Mouse (Mus musculus) layer of hippocampus, postnatal 25 days (tissue): Measurements from ENCODE around the gene Ints6l. TPM values are rescaled to one million over a fixed set of nuclear protein-coding genes. Genes with fewer than 3 reads are reported as not detected.
"Not testable (repeated sequence)": the region's sequence is repeated elsewhere in the genome, so short reads cannot be mapped to it uniquely, and the experiment has no call there.

ENCODE experiments used
- DNase-seq, 2 experiments: peaks; one replicate each; pipeline ENCODE4 v3.0.0; 2022; ENCODE audit warnings: mixed read lengths in 2 of 2, low spot score in 1 of 2; ENCODE audit errors: extremely low spot score in 1 of 2
- total RNA-seq, 2 experiments: library from RNA; stranded (reverse); gene quantifications; 2 replicates each; pipeline ENCODE4 v1.2.3; 2021

Gene Ints6l
- total RNA-seq, 2 experiments from 2014 or later: 26.4 to 39.0 TPM

DNA sequence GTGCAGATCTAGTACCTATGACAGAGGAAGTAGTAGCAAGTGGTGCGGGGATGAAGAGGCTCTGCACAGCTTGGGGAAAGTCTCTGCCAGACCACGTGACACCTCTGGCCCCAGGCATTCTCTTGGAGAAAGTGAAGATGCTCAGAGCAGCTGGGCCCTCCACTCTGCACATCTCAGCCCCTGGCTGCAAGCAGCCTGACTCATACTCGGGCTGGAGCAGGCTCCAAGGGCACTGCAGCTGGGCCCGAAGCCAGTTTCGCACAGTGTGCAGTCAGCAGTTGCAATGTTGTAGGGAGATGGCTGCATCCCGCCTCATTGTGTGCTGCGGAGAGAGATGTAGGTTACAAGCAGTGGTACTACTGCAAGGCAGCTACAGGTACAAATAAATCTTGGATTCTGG lies 42.6 kb downstream of the Ints6l start:
- no peak for DNase-seq

DNA sequence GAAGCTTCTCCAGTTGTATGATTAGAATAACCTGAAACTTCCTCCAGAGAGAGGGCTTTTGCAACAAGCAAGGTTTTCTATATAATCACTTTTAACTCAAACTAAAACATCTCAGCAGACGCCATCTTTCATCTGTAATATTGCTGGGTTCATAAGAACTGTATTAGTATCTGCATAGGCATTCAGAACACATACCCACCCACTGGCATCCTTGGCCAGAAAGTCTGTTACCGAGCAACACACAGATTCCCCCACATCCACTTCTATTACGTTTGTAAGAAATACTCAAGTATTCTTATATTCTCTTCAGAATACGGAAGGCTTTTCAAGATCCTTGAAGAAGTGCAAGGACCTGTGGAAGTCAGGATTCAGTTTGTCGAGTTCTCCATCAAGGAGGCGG lies 69.8 kb downstream of the Ints6l start, which contains the start of gene Gm10477:
Gm10477 (plus strand) TSS at position 301 of the 400 bp plus-strand sequence.
- not testable (repeated sequence) for DNase-seq

DNA sequence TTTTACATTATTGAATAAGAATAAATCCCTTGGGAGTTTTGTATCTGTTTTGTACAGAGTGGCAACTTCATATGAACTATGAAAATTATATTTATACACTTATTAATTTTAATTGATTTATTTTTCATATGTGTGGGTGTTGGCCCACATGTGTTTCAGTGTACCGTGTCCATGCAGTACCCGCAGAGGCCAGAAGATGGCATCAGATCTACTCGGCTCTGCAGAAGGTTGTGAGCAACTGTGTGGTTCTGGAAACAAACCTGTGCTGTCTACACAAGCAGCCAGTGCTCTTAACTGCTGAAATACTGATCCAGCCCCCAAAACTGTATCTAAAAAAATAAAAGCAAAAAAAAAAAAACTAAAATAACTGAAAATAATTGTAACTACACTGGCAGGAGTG lies 76.6 kb downstream of the Ints6l start:
- DNase-seq: peak; percentile 37 to 80

DNA sequence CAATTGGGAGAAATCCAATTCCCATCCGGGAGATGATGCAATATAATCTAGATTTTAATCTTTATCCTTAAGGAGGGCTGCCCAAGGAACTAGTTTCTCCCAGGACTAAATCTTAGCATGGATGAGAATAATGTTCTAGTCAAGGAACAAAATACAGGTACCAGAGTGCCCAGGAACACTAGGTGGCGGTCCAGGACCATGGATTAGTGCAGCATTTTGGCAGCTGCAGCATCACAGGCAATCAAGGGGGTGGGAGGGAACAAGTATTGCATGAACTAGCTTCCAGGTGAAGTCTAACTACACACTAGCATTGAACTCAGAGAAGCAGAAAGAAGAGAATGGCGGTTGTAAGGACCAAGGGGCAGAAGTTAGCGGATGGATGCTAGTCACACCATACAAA lies 82.5 kb downstream of the Ints6l start:
- peak; percentile 14 to 48 for DNase-seq

DNA sequence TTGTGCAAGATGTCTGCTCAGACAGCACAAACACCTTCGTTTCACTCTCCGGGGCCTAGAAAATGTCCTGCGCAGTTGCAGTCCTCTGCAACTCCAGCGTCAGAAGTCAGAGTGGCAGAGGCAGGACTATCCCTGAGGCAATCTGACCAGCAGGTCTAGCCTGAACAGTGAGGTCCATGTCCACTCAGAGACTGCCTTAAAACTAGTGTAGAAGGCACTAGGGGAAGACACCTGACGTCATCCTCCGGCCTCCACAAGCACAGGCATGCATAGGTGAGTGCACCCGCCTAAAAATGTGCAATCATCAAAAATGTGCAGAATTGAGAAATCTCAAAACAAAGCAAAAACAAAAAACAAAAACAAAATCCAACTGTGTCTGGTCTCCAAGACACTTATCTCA lies 94.8 kb downstream of the Ints6l start, which contains the start of gene Gm648:
Gm648 (minus strand) TSS at position 101 of the 400 bp plus-strand sequence.
- DNase-seq: no peak

DNA sequence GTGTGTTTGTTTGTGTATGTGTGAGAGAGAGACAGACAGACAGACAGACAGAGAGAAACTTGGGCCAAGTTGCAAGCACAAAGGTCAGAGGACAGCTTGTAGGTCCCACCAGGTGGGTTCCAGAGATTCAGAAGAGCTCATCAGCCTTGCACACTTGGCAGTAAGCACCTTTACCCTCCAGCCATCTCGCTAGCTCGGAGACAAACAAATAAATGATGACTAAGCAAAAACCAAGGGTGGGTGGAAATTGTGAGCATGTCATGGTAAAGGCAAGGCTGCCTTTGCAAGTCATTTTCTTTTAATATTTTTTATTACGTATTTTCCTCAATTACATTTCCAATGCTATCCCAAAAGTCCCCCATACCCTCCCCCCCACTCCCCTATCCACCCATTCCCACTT lies 98.9 kb downstream of the Ints6l start:
- DNase-seq: no peak

Other genes with a start within 250 kb of the Ints6l start
- gene Gm773, start 242.0 kb upstream of the Ints6l start, total RNA-seq: not detected
- 1 to 10 TPM; 3.7 to 4.3 TPM for gene Zfp449, start 108.5 kb upstream of the Ints6l start, total RNA-seq
- 10 to 100 TPM; 20.8 to 22.6 TPM for gene Smim10l2a, start 80.3 kb upstream of the Ints6l start, total RNA-seq
- not detected for gene Gm2174, start 6.9 kb upstream of the Ints6l start, total RNA-seq
- not detected for gene Gm10477, start 69.9 kb downstream of the Ints6l start, total RNA-seq
- not detected for gene Gm648, start 94.7 kb downstream of the Ints6l start, total RNA-seq
- 10 to 100 TPM; 26.6 to 30.4 TPM for gene Mmgt1, start 143.2 kb downstream of the Ints6l start, total RNA-seq
- 100 to 1,000 TPM; 102 to 103 TPM for gene Slc9a6, start 154.9 kb downstream of the Ints6l start, total RNA-seq